In the genomic region with DNA sequence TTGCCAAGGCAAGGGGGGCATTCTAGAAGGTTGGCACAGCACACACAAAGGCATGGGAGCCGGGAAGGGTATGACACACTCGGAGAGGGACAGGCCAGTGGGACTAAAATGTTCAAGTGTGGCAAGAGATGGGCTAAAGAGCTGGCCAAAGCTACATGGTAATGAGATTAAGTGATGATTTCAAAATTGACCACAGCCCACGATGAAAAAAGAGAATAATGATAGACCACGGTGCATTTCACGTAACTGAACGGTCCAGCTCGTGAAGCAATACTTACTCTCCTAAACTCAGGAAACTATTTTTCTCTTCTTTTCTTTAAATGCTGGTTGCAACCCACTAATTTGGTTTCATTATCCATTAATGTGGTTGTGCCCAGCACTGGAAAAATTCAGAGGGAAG, we compare ENCODE assay signal across 10 mouse cellular contexts. TPM values are rescaled to one million over a fixed set of nuclear protein-coding genes. Genes with fewer than 3 reads are reported as not detected.
"Had no signal": no experiment of that assay in that cellular context is flagged by ENCODE, and none has a peak within 500 bp of the region (broad histone marks: within the 10 kb centered on the region; RNA-seq: fewer than 3 reads in every experiment).

No protein-coding gene starts in this region.

- DNase-seq: retina, postnatal 1 day; right cerebral cortex, adult 18-20 months; right cerebral cortex, postnatal 14 days; right cerebral cortex, postnatal 25 days; spleen, adult 18-20 months; thymus, adult 18-20 months; thymus, adult 2 months; thymus, postnatal 36 days; thymus, postnatal 4 days had no signal

RNA-seq across cellular contexts. Expression of gene Matn4, which starts 8.9 kb away (rescaled TPM):
- total RNA-seq: neutrophil, adult 5-6 weeks had no signal
